Mouse (Mus musculus) testis, adult 2 months (tissue): ENCODE measurements around the gene Psrc1.

Source experiments
- CTCF ChIP-seq: fragments of 200-500 bp; IDR thresholded peaks from 2 replicates; pipeline ENCODE4 v1.5.1; 2012; ENCODE audit warnings: low read depth, mild to moderate bottlenecking, inconsistent platforms, low read length, moderate library complexity; ENCODE audit not compliant: control insufficient read depth, insufficient read depth, insufficient replicate concordance
- POLR2A ChIP-seq: fragments of 200-500 bp; IDR thresholded peaks from 2 replicates; pipeline ENCODE4 v1.6.1; 2012; ENCODE audit warnings: low read depth, mild to moderate bottlenecking, inconsistent platforms, low read length, moderate library complexity; ENCODE audit not compliant: control insufficient read depth

- TF ChIP-seq CTCF = no peak
- no peak for TF ChIP-seq POLR2A
Observed at GRCm38 (mm10) chr3:108423844-108424801, 40.5 kb downstream of the Psrc1 start.
